Mouse (Mus musculus) hematopoietic stem cell, adult 5-6 weeks (primary cell): Measurements from ENCODE around the gene Poll. TPM values are rescaled to one million over a fixed set of nuclear protein-coding genes. Genes with fewer than 3 reads are reported as not detected.

Source experiments
- ATAC-seq, 2 experiments: fragments of 125-278 bp in 1 of 2; replicated peaks in 1 of 2; 2 replicates each; pipeline ENCODE4 v1.8.0; 2016 to 2017; ENCODE audit warnings: inconsistent platforms in 2 of 2, mild to moderate bottlenecking in 2 of 2, moderate number of reproducible peaks in 2 of 2, low read depth in 1 of 2, moderate TSS enrichment in 1 of 2; ENCODE audit not compliant: low FRiP score in 2 of 2, poor library complexity in 2 of 2, severe bottlenecking in 2 of 2, insufficient read depth in 1 of 2, low TSS enrichment in 1 of 2
- total RNA-seq: library from RNA; stranded (forward); fragments of 172-1452, 232-1000 nt; gene quantifications from 2 replicates; pipeline ENCODE4 v1.2.3, GENCODE M21; 2017

Poll gene
- total RNA-seq, 1 experiment from 2014 or later: 12.2 TPM

- ATAC-seq: no peak
Observed at GRCm38 (mm10) chr19:45511406-45511805, 48.9 kb downstream of the Poll start.

GRCm38 (mm10) chr19:45510680-45511079 lies 49.7 kb downstream of the Poll start:
- no peak for ATAC-seq

- no peak for ATAC-seq
Observed at GRCm38 (mm10) chr19:45507531-45507930, 52.8 kb downstream of the Poll start.

GRCm38 (mm10) chr19:45505446-45505845 lies 54.9 kb downstream of the Poll start:
- no peak for ATAC-seq

Other genes starting within 250 kb of the Poll start
- 23.5 and 29.0 TPM in 2 replicates for gene Btrc, start 196.8 kb downstream of the Poll start, total RNA-seq
- gene Gm17018, start 84 bp upstream of the Poll start, total RNA-seq: 21.6 and 35.8 TPM in 2 replicates
- 17.1 and 32.5 TPM in 2 replicates for gene Fbxw4, start 99.8 kb upstream of the Poll start, total RNA-seq
- not detected in 2 replicates for gene Fgf8, start 182.4 kb upstream of the Poll start, total RNA-seq
- 63.4 and 85.8 TPM in 2 replicates for gene Npm3, start 189.1 kb upstream of the Poll start, total RNA-seq
- 234 and 248 TPM in 2 replicates for gene Mgea5, start 223.3 kb upstream of the Poll start, total RNA-seq